Mouse (Mus musculus): Measurements from ENCODE around the gene Rnf126.

DNA sequence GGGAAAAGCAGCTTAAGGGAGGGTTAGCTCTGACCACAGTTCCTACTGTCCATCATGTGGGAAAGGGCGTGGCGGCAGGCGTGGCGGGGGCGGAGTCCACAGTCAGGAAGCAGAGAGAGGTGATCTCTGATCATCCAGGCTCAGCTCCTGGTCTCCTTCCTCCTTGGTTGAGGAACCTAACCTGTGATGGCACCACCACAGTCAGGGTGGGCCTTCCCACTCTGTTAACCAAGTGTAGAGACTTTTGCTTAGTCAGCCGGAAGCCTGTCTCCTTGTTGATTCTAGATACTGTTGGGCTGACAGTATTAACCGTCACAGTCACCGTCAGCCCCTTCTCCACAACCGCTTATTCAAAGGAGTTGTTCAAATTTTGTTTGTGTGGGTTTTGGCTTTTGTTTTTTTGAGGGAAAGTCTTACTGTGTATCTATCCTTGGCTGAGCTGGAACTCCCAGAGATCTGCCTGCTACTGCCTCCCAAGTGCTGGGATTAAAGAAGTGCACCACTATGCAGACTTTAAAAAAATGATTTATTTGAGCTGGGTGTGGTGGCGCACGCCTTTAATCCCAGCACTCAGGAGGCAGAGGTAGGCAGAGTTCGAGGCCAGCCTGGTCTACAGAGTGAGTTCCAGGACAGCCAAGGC, 31.7 kb upstream of the Rnf126 start:
- TF ChIP-seq CTCF (IDR thresholded peaks at IDR 0.05; ENCODE audit: low read depth, low read length), result no peak
- no peak for TF ChIP-seq POLR2A (IDR thresholded peaks at IDR 0.05; ENCODE audit: borderline replicate concordance, low read depth, low read length)
